Mouse (Mus musculus): ENCODE results near the gene Slc35e1. TPM values are rescaled to one million over a fixed set of nuclear protein-coding genes. Genes with fewer than 3 reads are reported as not detected.

Slc35e1 gene
- total RNA-seq, 2 experiments from 2014 or later, result 54.9 to 55.8 TPM

DNA sequence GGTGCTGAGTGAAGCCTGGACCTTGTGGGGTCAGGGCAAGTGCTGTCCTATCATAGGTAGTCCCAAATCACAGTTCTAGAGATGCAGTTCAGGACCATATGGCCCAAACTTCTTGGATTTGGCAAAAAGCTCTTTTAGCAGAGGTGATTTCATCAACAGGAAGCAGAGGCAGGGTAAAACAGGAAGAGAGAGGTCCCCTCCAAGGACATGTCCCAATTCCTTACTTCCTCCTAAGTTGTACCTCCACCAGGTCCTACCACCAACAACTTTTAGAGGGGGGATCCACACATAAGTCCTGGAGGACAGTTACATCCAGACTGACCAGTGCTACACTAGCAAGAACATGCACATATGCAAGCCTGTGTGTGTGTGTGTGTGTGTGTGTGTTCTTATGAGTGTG, 5.4 kb downstream of the Slc35e1 start:
- DNase-seq (ENCODE audit: low spot score in 2 of 2), result no peak

DNA sequence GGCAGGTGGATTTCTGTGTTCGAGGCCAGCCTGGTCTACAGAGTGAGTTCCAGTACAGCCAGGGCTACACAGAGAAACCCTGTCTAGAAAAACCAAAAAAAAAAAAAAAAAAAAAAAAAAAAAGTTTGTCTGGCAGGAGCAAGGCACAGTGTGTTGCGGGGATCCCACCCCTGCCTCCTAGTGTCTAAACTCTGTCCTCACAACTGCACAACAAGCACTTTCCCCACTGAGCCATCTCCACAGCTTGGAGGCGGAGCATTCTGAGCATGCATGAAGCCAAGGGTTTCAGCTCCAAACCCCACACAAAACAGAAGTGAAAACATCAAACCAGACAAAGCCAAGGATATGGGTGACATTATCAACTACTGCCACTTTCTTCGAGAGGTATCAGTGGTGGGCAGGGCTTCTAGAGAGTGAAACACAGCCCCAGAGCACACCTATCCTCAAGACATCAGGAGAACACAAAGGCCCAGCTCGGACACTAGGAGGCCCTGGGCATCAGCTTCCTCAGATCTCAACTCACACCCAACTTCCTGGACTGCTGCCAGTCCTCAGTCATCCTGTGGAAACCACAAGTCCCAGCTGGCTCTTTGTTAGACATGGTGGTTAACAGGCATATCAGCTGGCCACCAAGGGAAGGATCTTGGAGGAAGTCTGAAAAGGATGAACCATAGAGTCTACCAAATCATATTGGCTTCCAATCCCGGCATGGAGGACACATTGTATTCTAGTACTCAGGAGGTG, 6.8 kb downstream of the Slc35e1 start:
- no peak for DNase-seq (ENCODE audit: low spot score in 2 of 2)

DNA sequence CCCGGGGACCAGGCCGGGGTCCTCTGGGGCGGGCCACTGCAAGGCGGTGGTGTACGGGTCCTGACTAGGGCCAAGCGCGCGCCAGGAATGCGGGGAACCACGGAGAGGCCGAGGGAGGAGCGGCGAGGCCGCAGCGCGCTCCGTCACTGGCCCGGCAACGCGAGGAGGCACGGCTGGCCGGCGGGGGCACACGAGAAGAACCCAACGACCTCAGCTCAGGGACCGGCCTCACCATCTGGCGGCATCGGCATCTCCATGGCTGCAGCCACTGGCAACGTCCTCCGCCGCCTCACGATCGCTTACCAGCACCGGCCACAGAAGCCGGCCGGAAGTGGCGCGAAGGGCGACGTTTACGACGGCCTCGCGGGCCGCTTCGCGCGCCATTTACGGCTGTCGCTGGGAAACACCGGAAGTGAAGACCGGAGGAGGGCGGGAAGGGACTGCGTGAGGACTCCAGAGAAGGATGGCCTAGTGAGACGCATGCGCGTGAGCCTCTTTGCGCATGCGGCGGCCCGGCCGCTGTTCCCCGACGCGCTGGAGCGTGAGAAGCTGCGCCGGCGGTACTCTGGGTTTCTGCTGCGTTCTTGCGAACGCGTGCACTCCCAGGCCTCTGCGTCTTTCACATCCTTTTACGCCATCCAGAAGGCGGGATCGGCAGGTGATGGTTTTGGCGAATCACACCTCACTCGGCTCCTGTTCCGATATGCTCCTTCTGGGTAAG, 17.4 kb downstream of the Slc35e1 start, which contains the start of gene Cherp:
Gene Cherp (minus strand): TSS at position 401 of the 721 bp plus-strand sequence.
- DNase-seq (ENCODE audit: low spot score in 2 of 2), result peak; percentile 97 to 98

DNA sequence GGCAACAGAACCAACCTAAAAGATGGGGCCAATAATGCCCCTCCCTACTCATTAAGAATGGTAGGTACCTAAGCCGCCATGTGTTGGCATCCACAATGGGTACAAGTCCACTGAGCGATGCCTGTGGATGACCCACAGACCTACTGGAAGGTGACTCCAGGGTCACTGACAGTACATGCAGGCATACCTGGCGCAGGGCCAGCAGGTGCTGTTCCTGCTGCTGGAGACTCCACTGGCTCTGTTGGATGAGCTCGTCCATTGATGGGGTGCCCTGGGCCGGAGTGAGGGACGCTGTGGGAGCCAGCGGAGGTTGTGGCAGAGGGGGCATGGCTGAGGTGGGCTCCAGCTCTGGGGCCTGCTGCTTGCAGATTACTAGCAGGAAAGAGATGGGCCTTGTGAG, 21.7 kb downstream of the Slc35e1 start:
- DNase-seq (ENCODE audit: low spot score in 2 of 2), result no peak

DNA sequence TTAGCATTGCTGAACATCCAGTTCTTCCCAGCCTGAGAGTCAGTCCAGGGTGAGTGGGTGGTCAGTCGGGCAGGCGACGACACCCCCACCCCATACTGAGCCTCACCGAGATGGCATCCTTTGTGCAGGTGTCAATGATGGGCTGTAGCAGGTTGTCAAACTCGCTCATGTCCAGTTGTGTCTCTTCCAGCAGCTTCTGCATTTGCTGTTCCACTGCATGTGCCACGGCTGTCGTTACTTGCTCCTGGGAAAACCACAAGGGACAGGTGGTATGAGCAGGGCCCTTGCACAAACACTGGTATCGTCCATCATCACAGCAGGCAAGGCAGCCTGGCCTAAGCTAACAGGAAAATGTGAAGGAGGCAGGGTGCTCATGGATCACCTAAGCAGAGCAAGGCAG, 22.4 kb downstream of the Slc35e1 start:
- no peak for DNase-seq (ENCODE audit: low spot score in 2 of 2)

DNA sequence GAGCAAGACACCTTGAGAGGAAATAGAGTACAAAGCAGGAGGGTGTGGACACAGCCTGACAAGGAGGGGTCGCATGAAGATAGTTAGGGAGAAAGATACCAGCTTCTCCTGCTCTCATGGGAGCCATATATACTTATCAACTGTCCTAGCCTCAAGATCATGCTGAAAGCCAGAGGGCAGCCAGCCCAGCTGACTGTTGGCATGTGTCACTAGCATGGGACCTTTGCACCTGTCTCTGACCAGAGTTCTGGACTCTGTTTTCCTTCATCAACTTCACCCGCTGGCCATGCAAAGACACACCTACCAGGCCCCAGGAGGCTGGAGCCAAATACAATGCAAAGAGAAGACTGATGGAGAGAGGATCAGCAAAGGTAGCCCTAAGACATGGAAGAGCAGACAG, 23.2 kb downstream of the Slc35e1 start:
- no peak for DNase-seq (ENCODE audit: low spot score in 2 of 2)

DNA sequence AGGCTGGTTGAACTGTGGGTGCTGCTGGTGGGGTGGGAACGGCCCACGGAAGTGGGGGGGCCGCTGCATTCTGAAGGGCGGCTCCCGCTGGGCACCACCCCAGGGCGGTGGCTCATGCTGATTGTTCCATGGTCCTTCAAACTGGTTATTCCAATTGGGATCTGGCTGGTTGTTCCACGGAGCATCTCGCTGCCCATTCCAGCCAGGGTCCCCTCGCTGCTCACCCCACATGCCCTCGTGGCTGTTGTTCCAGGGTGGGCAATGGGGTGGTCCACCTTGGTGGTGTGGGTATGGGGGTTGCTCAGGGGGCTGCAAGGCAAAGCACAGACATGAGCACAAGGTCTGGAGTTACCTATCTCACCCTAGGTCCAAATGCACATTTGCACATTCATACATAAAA, 28.2 kb downstream of the Slc35e1 start:
- no peak for DNase-seq (ENCODE audit: low spot score in 2 of 2)

DNA sequence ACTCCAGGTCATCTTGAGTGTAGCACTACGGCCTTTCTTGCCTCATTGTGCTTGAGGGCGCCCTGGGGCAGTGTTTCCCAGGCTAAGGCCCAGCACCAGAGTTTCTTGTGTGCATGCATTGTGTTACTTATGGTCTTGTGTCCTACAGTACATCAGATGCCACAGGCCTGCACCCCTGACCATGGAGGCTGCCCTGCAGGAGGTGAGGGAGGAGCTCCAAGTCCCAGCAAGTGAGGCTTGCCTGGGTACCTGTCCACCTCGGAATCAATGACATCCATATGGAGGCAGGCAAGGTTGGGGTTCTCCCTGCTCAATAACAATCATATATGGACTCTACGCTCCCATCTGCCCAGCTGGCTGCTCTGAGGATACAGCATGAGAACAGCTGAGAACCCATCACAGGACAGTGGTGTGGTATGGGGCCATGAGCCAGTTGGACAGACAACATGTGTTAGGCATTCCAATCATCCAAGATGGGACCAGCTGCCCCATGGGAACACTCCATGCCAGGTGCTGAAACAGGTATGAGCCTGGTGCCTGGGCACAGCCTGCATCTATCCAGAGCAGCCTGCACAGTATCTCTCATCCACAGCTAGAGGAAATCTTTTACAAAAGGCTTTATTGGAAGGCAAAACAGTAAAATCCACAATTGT, 32.4 kb downstream of the Slc35e1 start:
- no peak for DNase-seq (ENCODE audit: low spot score in 2 of 2)

DNA sequence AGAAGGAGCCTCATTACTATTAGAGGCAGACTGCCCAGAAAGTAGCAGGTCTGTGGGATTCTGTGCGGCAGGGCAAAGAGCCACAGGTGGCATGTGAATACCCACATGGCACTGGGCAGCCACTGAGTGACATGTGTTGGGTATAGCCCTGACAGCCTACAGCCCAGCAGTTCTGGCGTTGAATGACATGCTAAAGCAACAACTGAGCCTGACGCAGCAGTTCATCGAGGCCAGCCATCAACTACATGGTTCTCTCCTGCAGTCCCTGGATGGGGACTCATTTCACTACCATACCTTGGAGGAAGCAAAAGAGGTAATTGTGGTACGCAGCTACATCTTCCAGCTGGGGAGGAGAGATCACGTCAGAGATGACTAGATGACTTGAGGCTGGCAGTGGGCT, 34.0 kb downstream of the Slc35e1 start:
- no peak for DNase-seq (ENCODE audit: low spot score in 2 of 2)

DNA sequence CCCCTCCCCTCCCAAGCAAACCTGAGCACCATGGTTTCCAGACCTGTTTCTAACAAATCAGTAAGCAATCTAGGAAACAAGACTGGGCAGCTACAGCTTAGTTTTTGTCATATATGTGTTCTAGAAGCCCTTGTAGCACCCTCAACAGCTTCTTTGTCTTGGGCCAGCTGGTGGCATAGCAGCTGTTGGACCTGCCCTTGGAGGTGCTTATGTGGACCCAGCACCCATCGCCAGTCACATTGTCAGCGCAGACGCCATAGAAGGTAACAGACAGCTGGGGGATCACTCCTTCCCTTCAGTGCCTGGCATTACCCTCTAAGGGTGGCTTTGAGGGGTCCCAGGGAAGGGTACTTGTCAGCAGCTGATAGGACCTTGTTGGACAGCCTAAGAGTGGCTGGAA, 34.6 kb downstream of the Slc35e1 start:
- DNase-seq (ENCODE audit: low spot score in 2 of 2), result no peak

DNA sequence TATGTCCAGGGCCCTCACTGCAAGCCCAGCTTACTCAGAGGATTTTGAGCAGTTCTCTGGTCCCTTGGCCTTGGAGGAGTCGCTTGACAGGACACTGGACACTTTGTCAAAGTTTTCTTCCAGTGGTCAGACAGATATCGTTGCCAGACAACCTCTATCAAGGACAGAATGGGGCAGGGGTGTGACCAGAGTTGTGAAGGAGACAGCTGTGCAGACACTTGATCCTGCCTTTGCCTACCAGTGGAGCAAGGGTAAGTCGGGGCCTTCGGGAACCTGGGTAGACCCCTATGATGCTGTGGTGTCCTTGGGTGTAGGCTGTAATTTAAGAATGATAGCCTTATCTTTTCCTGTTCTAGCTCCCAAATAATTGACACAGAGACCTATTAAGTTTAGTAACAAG, 37.1 kb downstream of the Slc35e1 start:
- DNase-seq (ENCODE audit: low spot score in 2 of 2), result no peak

DNA sequence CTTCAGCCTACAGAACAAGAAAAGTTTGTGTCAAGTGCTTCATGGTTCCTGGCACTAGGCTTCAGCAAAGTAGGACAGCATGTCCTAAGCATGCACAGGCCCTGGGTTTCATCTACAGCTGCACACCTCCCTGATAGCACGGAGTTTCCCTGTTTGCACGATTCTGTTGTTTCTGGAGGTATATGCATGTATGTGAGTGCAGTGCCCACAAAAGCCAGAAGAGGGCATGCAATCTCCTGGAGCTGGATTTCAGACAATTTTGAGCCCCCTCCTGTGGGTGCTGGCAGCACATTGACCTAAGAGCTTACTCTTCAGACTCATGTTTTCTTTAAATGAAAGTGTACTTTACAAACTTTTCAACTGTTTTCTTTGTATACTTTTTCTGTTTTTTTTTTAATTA, 38.5 kb downstream of the Slc35e1 start:
- no peak for DNase-seq (ENCODE audit: low spot score in 2 of 2)

DNA sequence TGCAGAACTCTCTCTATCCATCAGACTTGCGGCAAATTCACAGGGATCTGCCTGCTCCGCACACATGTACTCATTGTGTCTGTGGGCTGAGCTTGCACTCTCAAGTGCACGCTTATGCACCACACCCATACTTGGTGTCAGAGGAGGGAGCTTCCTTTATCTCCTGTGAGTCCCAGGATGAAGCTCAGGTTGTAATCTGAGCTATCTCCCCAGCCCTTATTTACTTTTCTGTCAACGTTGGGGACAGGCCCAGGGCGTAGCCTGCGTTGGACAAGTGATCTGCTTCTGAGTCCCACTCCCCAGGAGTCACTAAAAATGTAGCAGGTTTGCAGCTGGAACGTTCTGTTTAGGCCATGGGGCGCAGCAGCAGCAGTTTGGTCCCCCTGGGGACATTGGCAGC, 40.9 kb downstream of the Slc35e1 start:
- no peak for DNase-seq (ENCODE audit: low spot score in 2 of 2)

DNA sequence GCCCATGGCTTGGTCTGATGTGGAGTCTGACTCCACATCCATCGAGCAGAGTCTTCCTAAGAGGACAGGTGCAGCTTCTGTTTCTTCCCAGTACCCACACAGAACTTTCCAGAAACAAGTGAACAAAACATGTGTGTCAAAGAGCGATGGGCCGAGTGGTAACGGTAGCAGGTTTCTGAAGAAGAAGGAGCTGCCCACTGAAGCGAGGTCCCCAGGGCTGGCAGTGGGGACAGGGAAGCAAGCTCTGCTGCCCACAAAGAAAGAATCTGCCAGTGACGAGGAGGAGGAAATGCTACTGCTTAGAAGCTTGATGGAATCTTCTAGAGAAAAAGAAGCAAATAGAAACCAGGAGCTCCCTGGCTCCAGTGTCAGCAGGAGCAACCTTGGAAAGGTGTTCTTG, 47.3 kb downstream of the Slc35e1 start:
- DNase-seq (ENCODE audit: low spot score in 2 of 2), result no peak

DNA sequence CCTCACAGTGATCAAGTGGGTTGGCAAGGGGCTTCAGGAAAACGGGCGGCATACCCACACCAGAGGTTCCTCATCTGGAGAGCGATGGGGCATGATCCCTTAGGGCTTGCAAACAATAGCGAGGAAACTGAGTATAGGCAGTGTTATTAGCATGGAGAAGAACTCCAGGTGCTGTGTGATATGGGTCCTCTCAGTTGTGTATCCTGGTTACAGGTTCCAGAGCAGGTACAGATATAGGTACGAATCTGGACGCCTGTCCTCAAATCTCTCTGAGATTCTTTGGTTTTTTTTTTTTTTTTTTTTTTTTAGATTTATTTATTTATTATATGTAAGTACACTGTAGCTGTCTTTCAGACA, 48.4 kb downstream of the Slc35e1 start:
- no peak for DNase-seq (ENCODE audit: low spot score in 2 of 2)

DNA sequence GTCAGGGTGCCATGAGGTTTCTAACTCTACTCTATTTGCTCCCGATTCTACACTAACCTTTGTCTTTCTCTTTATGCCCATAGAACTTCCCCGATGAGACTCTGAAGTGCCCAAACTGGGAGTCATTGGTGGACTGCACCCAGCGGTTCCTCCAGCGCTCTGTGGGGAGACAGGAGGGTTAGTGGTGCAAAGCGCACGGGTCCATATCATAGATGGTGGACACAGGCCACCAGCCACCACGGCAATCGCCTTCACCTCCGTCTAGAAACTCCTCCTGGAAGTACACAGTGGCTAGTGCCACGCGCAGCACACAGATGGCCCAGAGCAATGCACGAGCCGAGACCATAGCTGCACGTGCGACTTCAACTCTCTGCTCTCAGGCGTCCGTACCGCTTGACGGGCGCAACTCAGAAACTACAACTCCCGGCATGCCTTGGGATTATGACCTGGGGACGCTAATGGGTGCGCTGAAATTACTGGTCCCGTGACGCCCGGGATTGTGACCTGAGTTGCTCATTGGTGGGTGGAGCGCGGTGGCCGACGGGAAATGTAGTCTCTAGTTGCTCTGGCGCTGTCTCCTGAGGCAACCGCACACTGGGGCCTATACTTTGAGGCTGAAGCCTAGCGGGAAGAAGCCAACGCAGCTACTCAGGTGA, 48.9 kb downstream of the Slc35e1 start, which contains the start of the genes Calr3 and 1700030K09Rik:
Gene Calr3 (minus strand): TSS at position 533 of the 656 bp plus-strand sequence.
Gene 1700030K09Rik (plus strand): TSS at position 543 of the 656 bp plus-strand sequence.
- DNase-seq (ENCODE audit: low spot score in 2 of 2), result peak; percentile 99 to 100

DNA sequence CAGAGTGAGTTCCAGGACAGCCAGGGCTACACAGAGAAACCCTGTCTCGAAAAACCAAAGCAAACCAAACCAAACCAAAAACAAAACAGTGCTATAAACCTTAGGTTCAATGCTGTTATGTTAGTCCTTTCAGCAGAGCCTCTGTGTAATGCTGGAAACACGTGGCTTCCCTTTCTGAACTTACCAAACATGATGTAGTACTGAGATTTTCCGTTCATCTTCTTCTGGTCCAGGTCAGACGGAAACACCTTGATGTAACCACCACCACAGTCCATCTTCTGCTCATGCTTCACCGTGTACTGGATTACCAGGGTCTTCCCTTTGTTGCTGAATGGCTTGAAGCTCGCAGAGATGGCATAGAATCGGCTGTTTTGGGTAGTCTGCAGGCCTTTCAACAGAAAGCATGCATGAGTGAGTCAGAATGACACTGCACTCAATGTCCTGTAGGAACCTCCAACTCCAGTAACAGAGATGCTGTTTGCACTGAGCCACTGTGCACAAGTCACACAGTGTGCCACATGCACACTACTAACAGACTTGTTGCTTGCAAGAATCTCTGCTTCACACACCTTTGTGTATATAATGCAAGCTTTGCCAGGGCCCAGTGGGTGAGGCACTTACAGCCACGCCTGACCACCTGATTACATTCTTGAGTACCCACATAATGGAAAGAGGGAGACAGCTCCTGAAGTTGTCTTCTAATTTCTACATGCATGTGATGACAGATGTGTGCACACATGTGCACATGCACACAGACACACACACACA, 54.0 kb downstream of the Slc35e1 start:
- DNase-seq (ENCODE audit: low spot score in 2 of 2), result no peak

DNA sequence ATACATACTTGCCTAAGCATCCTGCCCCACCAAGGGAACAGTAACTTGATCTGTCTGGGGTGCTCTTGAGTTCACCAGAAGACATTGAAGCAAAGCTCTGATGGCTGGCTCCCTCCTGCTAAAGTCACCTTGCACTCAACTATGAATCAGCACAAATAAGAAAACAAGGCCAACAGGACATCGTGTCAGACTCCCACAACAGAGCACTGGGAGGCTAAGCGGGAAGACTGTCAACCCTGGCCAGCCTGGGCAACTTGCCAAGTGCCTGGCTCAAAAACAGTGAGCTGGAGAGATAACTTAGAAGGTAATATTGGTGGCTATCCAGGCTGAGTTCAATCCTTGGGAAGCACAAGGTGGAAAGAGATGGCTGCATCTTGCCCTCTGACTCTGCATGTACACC, 57.5 kb downstream of the Slc35e1 start:
- no peak for DNase-seq (ENCODE audit: low spot score in 2 of 2)
